Mouse (Mus musculus): ENCODE results near the gene Adtrp.

- TF ChIP-seq CTCF (IDR thresholded peaks at IDR 0.05; ENCODE audit: extremely low read depth, insufficient read length, insufficient replicate concordance, low read depth, low read length) (no peak), POLR2A (IDR thresholded peaks at IDR 0.05; ENCODE audit: low read depth, low read length) (no peak)
Observed at GRCm38 (mm10) chr13:41850727-41851378, 3.4 kb upstream of the Adtrp start.

All from small intestine, adult 2 months (tissue).